Mouse (Mus musculus) limb, embryonic 14.5 days (tissue): Measurements from ENCODE around the gene Immt. TPM values are rescaled to one million over a fixed set of nuclear protein-coding genes. Genes with fewer than 3 reads are reported as not detected.
"Not testable (repeated sequence)": the region's sequence is repeated elsewhere in the genome, so short reads cannot be mapped to it uniquely, and the experiment has no call there.

Source experiments
- ATAC-seq: fragments of 200-750 bp; cut with Nextera tagmentation; 2 replicates; pipeline ENCODE4 v1.8.0; 2017; ENCODE audit warnings: low read depth, moderate number of reproducible peaks, moderate TSS enrichment; ENCODE audit not compliant: low FRiP score
- DNase-seq: peaks from one replicate; pipeline ENCODE4 v3.0.0-alpha.2; 2015; ENCODE audit warnings: low spot score
- H3K27ac ChIP-seq: fragments of 300-500 bp; sonication (generic); replicated peaks from 2 replicates; pipeline ENCODE4 v1.5.1; 2014; ENCODE audit warnings: low read depth, mild to moderate bottlenecking, low read length, moderate library complexity, mixed read lengths
- H3K27me3 ChIP-seq: fragments of 300-500 bp; sonication (generic); 2 replicates; pipeline ENCODE4 v1.6.1; 2014; ENCODE audit warnings: low read length, mixed read lengths; ENCODE audit not compliant: control insufficient read depth, insufficient read depth
- H3K36me3 ChIP-seq: fragments of 300-500 bp; sonication (generic); 2 replicates; pipeline ENCODE4 v1.6.1; 2014; ENCODE audit warnings: mild to moderate bottlenecking, low read length, moderate library complexity, mixed read lengths; ENCODE audit not compliant: control insufficient read depth, insufficient read depth
- H3K4me1 ChIP-seq: fragments of 300-500 bp; sonication (generic); 2 replicates; pipeline ENCODE4 v1.6.1; 2014; ENCODE audit warnings: antibody characterized with exemption, low read length, mixed read lengths; ENCODE audit not compliant: control insufficient read depth, insufficient read depth
- H3K4me2 ChIP-seq: fragments of 300-500 bp; sonication (generic); replicated peaks from 2 replicates; pipeline ENCODE4 v1.6.1; 2014; ENCODE audit warnings: low read depth, mild to moderate bottlenecking, low read length, moderate library complexity; ENCODE audit not compliant: severe bottlenecking
- H3K4me3 ChIP-seq: fragments of 300-500 bp; sonication (generic); replicated peaks from 2 replicates; pipeline ENCODE4 v1.5.1; 2014; ENCODE audit warnings: low read length
- H3K9ac ChIP-seq: fragments of 300-500 bp; sonication (generic); 2 replicates; pipeline ENCODE4 v1.6.1; 2014; ENCODE audit warnings: mild to moderate bottlenecking, low read depth, low read length, moderate library complexity; ENCODE audit not compliant: severe bottlenecking
- H3K9me3 ChIP-seq: fragments of 300-500 bp; sonication (generic); 2 replicates; pipeline ENCODE4 v1.6.1; 2016; ENCODE audit warnings: low read length; ENCODE audit not compliant: control insufficient read depth
- POLR2A ChIP-seq: fragments of 200-500 bp; IDR thresholded peaks from 2 replicates; pipeline ENCODE4 v1.8.0; 2012; ENCODE audit warnings: inconsistent platforms, mild to moderate bottlenecking, moderate library complexity, borderline replicate concordance; ENCODE audit not compliant: insufficient read depth, insufficient read length; ENCODE audit errors: extremely low read depth
- WGBS: fragments of 180-500 bp; shearing (Covaris S2); extraction: QIAGEN DNeasy Blood & Tissue Kit; methylation state at CpG from one replicate; pipeline ENCODE4 v1.1.7; 2014; 5-methylcytosine and 5-hydroxymethylcytosine counted together
- polyA plus RNA-seq, 2 experiments: library from polyadenylated mRNA; depleted of rRNA in 1 of 2; stranded (reverse) in 1 of 2; unstranded in 1 of 2; fragments of >200 nt; fragmentation: Nextera tagmentation in 1 of 2; extraction: Ambion mirVana in 1 of 2; gene quantifications; 2 replicates each; pipeline versions ENCODE4 v1.2.1 to v1.2.3; 2012 to 2014

The Immt gene
- polyA plus RNA-seq, 2 experiments = 69.8 to 145 TPM

DNA sequence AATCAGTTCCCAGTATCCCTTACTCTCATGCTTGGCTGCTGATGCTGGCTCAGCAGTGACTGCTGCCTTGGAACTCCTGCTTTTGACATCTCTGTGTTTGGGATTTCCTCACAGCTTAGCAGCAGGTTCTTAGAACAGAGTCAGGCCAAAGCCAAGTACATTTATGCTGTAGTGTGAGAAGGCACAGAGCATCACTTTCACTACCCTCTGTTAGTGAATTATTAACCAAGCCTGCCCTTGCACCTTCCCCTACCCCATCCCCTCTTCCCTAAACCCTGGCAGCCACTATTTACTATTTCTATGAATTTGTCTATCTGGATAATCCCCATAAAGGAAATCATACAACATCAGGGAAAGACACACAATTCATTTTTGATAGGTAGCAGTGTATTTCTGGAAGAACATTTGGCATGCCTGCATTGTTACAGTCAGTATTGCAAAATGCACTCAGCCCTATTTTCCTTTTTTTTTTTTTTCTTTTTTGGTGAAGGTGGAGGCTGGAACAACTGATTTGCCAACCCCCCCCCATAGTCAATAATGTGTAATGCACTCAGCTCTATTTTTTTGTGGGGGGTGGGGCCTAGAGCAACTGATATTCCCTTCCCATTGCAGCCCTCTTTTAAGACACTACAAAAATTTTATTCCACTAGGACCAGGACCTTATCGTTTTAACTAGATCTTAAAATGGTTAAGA lies 9.6 kb downstream of the Immt start:
- H3K27me3 ChIP-seq = no peaks in the 10 kb centered on the region
- DNase-seq (no peak), ATAC-seq (no peak)
- no peak for TF ChIP-seq POLR2A
- no peak overlapping the region for H3K4me2 ChIP-seq
- no peak overlapping the region for H3K27ac ChIP-seq
- no peak overlapping the region for H3K4me3 ChIP-seq
- 68% methylated on average over 1 of the region's 1 CpGs for WGBS
- H3K9me3 ChIP-seq = no peaks in the 10 kb centered on the region
- H3K36me3 ChIP-seq = peaks cover 12% of the 10 kb centered on the region
- H3K9ac ChIP-seq = no peak overlapping the region
- H3K4me1 ChIP-seq = no peaks in the 10 kb centered on the region

DNA sequence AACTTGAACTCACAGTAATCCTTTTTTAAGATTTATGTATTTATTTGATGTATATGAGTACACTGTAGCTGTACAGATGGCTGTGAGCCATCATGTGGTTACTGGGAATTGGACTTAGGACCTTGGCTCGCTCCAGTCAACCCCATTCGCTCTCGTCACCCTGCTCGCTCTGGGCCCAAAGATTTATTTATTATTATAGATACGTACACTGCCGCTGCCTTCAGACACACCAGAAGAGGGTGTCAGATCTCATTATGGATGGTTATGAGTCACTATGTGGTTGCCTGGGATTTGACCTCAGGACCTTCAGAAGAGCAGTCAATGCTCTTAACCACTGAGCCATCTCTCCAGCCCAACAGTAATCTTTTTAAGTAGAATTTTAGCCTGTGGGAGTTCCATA lies 15.8 kb downstream of the Immt start:
- H3K9ac ChIP-seq, H3K9me3 ChIP-seq, H3K4me3 ChIP-seq, H3K27ac ChIP-seq, H3K4me1 ChIP-seq, ATAC-seq, DNase-seq, H3K4me2 ChIP-seq, H3K27me3 ChIP-seq: not testable (repeated sequence)
- peaks cover 58% of the 10 kb centered on the region for H3K36me3 ChIP-seq
- WGBS = 94% methylated on average over 6 of the region's 6 CpGs

DNA sequence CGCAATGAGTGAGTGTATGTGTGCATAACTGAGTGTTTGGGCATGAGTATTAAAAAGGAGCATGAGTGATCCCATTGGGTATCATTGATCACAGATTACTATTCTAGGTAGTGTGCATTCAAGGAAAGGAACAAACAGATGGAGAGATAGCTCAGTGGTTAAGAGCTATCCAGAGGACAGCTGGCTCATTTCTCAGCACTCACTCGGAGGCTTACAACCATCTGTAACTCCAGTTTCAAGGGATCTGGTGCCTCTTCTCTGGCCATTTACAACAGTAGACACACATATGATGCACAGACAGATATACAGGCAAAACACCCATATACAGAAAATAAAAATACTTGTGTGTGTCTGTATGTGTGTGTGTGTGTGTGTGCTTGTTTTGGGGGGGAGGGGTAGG lies 36.6 kb downstream of the Immt start:
- 100% methylated on average over 2 of the region's 2 CpGs for WGBS

DNA sequence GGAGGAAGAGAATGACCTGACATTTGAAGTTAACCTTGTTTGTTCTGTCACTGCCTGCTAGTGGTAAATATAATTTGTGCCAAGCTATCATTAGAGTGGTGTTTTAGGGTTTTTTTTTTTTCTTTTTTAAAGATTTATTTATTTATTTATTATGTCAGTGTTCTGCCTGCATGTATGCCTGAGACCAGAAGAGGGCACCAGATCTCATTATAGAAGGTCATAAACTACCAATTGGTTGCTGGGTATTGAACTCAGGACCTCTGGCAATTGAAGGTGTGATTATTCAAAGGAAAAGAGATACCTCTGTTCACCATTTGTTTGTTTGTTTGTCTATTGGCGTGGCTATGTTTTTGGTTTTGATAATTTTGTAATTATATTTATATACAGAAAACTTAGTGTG lies 37.7 kb downstream of the Immt start:
- Histone ChIP-seq H3K27me3 (no peaks in the 10 kb centered on the region), H3K4me2 (no peak overlapping the region), H3K4me1 (no peaks in the 10 kb centered on the region), H3K4me3 (no peak overlapping the region), H3K9me3 (no peaks in the 10 kb centered on the region), H3K9ac (no peak overlapping the region), H3K36me3 (peaks cover 82% of the 10 kb centered on the region), H3K27ac (no peak overlapping the region)
- peak; percentile 39 for DNase-seq
- 94% methylated on average over 1 of the region's 1 CpGs for WGBS
- no peak for TF ChIP-seq POLR2A
- ATAC-seq = no peak

More for the DNA sequence above, 36.6 kb downstream of the Immt start:
- no peaks in the 10 kb centered on the region for H3K9me3 ChIP-seq
- no peak overlapping the region for H3K9ac ChIP-seq
- H3K4me2 ChIP-seq = no peak overlapping the region
- ATAC-seq = no peak
- no peaks in the 10 kb centered on the region for H3K27me3 ChIP-seq
- no peak for TF ChIP-seq POLR2A
- peaks cover 84% of the 10 kb centered on the region for H3K36me3 ChIP-seq
- H3K4me1 ChIP-seq = no peaks in the 10 kb centered on the region
- H3K27ac ChIP-seq = no peak overlapping the region
- no peak overlapping the region for H3K4me3 ChIP-seq
- DNase-seq = no peak

DNA sequence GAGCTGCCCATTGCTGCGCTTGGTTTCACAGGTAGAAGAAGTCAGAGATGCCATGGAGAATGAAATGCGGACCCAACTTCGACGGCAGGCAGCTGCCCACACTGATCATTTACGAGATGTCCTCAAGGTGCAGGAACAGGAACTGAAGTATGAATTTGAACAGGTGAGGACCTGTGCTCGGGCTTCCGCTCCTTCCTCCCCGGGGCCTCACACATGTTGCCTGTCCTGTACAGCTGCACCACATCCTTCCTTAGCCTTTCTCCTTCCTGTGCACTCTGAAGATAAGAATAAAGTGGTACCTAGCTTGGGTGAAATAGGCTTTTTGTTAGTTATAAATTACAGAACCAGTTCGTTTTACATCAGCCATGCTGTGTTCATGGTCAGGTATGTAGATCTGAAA lies 40.3 kb downstream of the Immt start:
- Histone ChIP-seq H3K4me2 (no peak overlapping the region), H3K27ac (no peak overlapping the region), H3K4me3 (no peak overlapping the region), H3K27me3 (no peaks in the 10 kb centered on the region), H3K4me1 (no peaks in the 10 kb centered on the region), H3K9me3 (no peaks in the 10 kb centered on the region), H3K36me3 (peaks cover 81% of the 10 kb centered on the region), H3K9ac (no peak overlapping the region)
- 91% methylated on average over 9 of the region's 9 CpGs for WGBS
- DNase-seq = no peak
- no peak for TF ChIP-seq POLR2A
- no peak for ATAC-seq
